Mouse (Mus musculus) hindlimb bud, embryonic 11.5 days (tissue): ENCODE measurements around the gene Fam168a.
A peak's percentile ranks its signal among the peaks of the same experiment; 100 is the strongest.

Source experiments
- DNase-seq: peaks from one replicate; pipeline ENCODE4 v3.0.0-alpha.2; 2012; ENCODE audit warnings: low read depth, low spot score; ENCODE audit errors: extremely low spot score

The Fam168a gene

DNA sequence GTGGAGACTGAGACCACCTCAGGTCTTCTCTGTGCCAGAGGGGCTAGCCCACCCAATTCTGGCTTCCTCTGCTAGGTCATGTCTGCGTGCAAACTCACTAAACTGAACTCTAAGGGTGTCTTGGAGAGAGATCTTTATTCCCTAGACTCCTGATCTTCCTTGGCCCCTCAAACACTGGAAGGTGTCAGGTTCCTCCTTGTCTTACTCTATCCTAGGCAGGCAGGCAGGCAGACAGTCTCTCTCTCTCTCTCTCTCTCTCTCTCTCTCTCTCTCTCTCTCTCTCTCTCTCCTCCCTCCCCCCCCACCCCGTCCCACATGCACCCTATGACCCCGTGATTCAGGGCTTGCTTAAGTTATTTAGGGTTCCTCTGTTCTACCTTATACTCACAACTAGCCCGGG is 155.9 kb downstream of the Fam168a start:
- DNase-seq, result no peak

DNA sequence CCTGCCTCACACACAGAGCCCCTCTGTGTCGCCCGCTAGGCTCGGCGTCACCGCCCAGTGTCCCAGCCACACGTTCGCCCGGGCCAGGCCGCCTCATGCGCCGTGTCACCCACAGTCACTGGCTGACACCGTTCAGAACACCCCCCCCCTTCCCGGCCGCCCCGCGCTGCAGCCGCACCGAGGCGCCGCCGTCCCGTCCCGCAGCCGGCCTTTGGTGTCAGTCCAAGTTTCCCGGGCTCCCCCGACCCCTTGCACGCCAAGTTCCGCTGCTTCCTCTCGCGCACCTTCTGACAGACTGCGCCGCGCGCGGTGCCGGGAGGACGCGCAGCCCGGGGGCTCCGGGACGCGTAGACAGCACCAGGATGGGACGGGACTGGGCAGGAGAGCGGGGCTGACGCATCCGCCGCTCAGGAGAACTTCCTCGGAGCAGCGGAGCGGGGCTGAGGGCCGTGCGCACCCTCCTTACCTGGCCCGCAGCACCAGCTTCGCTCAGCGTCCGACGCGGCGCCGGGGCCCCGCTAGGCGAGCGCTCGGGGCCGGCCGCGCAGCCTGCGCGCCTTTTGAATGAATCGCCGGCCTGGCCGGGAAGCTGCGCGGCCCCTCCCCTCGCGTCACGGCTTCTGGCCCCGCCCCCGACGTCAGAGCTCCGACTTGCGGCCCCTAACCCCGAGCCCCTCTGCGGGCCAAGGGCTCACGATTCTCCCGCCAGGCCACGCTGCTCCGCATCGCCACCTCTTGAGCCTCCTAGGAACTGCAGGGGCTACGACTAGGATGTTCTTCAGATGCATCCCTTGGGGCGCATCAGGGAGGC is 156.6 kb downstream of the Fam168a start, which contains the start of gene Relt:
Relt (minus strand) TSS at position 619 of the 811 bp plus-strand sequence.
- peak; percentile 86 for DNase-seq

DNA sequence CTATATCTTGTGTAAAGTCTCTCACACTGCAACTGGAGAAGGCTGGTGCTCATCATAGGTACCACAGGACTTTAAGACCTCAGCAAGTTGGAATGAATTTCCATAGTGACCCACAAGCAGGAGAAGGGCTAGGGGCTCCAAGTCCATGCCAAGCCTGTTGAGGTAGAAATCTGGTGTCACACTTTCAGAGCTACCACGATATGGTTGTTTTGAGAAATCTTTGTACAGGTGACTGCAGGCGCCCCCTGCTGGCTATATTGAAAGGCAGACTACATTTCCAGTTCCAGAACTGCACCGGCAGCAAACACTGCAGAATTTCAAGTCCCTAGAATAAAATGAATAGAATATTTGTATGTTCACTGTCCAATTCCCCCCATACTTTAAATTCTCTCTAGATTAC is 160.2 kb downstream of the Fam168a start:
- DNase-seq, result no peak

DNA sequence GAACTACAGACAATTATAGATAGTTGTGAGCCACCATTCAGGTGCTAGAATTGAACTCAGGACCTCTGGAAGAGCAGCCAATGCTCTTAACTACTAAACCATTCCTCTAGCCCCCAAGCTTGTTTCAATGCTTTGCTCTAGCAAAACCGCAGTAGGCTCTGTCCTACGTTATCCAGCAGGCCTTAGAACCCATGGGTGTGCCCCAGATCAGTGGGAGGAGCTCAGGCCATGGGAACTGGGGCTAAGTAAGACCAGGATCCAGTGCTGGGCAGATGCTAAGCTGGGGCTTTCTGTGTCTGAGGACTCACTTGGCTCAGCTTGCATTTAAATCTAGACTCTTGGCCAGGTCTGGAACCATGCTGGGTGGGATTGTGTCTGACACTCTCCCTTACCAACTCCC is 161.1 kb downstream of the Fam168a start:
- DNase-seq, result no peak

DNA sequence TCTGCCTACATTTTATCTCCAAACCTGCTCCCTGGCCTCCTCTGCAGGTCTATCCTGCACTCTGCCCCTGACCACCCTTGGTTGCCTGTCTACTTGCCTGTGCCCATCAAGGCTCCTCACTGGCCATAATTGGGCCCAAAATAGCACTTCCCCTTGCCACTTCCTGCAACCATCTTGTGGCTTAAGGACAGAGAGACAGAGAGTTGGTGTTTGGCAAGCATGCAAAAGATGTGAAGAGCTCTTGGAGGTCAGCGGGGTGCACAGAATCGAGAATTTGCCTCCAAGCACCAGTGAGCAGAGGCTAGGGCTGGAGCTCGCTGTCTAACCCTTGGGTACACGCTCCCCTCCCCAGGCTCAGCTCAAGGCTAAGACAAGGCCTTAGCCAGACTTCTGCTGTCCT is 162.1 kb downstream of the Fam168a start:
- no peak for DNase-seq

DNA sequence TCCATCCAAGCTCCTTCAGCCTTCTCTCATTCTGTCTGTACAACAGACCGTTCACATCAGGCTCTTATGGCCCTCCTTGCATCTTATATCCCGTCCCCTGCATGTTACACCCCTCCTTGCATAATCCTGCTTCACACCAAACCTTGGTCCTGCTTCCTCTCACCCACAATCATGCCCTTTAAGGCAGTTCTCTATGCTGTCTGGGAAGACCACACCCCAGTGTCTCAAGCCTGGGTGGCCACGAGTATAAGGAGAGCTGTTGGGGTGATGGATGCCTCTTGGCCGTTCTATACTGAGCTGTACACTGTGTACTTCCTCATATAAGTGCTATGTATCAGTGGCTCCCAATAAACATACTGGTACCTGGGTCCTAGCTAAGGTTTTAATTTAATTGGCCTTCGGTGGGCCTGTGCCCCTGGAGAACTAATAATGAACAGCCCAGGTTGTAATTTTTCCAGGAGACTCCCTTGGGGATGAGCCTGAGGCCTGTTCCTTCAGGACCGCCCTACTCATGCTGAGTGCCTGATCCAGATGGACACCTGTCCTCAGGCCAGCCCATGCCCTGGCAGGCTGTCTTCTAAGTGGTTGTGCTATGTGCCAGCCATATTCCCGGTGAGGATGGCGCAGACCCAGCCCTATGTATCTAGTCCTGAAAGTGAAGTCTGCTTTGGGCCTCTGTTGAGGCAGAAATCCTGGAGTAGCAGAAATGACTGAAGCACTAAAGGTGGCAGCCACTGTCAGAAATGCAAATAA is 163.6 kb downstream of the Fam168a start:
- DNase-seq, result no peak

DNA sequence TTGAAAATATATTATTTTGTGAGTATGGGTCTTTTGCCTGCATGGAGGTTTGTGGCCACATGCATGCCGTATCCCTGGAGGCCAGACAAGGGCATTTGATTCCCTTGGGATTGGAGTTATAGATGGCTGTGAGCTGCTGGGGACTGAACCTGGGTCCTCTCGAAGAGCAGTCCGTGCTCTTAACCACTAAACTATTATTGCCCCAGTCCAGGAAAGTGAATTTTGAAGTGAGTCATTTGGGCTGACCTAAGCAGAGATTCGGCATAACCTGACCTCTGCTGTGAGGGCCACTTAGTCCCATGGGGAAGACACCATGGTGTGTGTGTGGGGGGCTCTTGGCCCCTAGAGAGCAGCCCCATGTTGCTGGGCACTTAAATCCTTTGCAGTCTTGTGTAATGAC is 164.9 kb downstream of the Fam168a start:
- no peak for DNase-seq

DNA sequence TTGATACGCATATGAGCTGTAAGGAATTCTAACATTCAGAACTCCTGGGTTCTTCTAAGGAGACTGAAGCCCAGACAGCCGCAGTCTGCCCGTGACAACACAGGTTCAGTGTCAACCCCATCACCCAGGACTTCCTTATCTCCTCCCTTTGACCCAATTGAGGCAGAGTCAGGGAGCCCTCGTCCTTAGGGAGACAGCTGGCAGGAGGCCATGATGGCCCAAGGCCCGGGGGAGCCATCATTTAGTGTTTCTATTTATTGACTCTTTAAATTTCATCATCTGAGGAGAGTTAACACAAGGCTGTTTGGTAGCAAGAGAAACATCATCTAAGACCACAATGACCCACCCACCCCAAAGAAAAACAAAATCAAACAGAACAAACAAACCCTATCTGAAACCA is 165.5 kb downstream of the Fam168a start:
- DNase-seq, result no peak

DNA sequence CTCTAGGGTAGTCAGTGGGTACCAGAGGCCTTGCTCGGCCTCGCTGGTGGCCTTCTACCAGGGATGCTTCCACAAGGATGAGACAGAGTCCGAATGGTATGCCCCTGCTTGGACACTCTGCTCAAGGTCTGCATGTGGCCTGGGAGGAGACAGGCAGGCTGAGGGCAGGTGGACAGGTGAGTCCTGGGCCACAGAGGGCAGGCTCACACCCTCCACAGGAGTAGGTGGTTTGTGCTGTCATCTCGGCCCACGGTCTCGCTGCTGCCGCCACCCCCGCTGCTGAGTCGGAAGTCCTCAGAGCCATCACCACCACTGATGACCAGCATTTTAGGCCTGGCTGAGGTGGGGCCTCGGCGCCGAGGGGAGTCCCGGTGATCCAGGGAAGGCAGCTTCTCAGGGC is 166.8 kb downstream of the Fam168a start:
- DNase-seq, result no peak

DNA sequence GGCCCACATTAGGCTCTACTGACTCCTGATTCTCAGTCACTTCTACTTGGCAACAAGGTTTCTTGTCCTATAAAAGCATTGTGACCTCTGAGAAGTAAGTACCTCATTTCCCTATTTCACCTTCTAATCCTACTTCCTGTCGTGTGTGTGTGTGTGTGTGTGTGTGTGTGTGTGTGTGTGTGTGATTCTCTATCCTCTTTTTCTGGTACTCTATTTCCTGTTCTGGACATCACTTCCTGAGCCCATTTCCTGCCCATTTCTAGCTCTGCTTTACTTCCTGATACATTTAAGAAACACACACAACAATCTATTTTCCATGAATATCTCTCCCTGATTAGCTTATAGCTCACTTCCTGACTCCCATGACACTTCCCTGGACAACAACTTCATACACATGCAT is 169.4 kb downstream of the Fam168a start:
- no peak for DNase-seq

DNA sequence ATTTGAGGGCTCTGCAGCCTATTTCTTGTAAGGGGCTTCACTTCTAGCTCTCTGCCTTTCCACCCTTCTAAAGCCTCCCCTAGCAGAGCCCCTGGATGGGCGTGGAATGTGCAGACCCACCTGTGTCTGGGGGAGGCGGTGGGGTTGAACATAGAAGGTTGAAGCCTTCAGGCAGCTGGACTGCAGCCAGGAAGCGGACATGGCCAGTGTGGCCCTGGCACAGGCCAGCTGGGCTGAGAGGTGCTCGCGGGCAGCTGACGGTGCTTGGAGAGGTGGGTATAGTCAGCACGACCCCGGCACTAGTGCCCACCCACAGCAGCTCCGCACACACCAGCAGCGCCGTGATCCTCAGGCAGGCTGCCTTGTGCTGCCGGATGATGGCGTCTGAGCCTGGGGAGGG is 169.9 kb downstream of the Fam168a start:
- no peak for DNase-seq

DNA sequence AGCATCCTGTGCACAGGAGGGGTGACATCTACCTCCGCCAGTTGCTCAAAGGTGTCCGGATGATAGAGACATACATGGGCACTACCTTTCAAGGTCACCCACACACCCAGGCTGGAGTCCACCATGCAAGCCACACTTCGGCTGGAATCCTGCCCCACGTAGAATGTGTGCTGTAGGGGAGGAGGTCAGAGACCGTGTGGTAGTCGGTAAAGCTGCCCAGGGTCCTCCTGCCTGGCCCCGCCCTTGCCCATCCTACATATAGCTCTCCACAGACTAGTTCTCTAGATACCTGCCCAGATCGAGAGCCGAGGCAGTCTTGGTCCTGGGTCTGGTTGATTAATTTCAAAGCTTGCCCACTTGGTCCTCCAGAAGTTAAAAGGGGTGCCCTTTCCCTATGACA is 170.3 kb downstream of the Fam168a start:
- no peak for DNase-seq

DNA sequence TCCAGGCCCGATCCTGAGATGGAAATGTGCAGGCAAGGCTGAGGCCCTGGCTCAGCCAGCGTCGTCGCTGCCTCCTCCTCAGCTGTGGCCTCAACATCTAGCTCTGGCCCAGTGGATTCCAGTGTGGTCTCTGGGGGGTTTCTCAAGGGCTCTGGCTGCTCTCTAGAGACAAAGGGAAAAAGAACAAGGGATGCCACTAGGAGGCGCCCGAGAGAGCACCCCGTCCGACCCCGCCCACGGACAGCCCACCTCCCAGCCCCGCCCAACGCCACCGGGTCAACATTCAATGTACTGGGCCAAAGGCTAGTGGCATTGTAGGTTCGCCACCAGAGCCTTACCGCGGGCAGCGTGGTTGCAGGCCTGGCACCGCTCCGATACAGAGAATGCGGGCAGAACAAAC is 173.2 kb downstream of the Fam168a start:
- DNase-seq, result peak; percentile 52

DNA sequence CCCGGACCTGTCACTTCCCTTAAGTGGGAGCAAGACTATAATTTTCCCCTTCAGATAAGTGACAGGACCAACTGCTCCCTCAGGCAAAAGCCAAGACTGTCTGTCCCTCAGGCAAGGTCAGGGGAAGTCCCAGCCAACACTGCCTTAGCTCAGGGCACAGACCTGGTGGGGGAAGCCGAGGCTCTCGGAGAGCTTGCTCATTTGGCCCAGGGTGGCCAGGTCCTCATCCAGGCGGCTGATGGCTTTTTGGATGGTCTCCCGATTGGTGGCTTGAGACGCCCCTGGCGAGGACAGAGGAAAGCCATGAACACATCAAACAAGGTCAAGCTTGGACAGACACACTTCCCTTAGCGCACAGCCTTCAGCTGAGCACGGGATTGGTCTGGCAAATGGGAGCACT is 175.1 kb downstream of the Fam168a start:
- DNase-seq, result no peak

DNA sequence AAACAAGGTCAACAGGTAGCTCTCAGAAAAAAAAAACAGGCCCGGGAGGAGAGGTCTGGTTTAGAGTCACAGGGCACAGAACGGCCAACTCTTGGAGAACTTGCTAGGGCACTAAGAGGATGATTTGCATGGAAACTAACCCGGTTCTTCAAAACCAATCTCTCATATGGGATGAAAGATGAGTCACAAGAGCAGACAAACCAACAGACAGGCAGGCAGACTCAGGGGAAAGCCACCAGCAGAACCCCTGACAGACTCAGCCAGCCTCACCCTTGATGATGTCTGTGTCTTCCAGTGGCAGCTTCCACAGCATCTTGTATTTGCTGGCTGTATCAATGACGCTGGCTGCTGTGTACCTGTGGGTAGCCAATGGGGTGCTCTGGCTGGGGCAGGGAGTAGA is 175.5 kb downstream of the Fam168a start:
- no peak for DNase-seq

DNA sequence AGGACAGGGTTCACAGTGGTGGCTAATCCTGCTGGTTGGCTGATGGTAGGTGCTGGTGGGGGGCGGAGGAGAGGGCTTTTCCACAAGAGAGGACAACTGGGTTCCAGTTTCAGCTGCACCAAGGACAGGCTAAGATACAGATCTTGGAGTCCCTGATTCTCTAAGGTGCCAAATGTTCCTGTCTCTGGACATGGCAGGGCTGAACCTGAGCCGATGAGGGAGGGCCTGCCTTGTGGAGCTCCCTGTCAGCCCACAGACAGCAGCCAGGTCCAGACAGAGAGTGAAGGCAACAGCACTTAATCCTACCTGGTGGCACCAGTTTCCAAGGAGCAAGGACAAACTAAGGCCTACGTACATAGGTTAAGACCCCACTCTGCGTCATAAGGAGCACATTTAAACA is 178.0 kb downstream of the Fam168a start:
- DNase-seq, result no peak

DNA sequence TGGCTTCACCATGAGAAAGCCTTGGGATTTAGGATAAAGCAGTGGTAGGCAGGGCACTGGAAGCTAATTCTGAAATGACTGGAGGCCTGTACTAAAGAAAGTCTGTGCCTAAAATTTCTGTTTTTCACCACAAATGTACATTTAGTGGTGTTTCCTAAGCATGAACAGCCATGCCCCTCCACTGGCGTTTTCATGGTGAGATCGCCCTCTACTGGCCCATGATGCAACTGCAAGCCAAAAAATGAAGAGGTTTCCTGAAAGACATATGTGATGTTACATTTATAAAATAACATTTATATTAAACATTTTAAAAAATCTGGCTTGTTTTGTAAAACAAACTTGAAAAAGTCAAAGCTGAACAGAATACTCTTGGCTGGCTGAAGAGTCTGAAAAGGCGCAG is 180.1 kb downstream of the Fam168a start:
- DNase-seq, result no peak
